Mouse (Mus musculus): ENCODE results near the gene Tcea2. TPM values are rescaled to one million over a fixed set of nuclear protein-coding genes. Genes with fewer than 3 reads are reported as not detected.

The Tcea2 gene
- polyA plus RNA-seq, 1 experiment from 2014 or later, result 19.3 TPM

DNA sequence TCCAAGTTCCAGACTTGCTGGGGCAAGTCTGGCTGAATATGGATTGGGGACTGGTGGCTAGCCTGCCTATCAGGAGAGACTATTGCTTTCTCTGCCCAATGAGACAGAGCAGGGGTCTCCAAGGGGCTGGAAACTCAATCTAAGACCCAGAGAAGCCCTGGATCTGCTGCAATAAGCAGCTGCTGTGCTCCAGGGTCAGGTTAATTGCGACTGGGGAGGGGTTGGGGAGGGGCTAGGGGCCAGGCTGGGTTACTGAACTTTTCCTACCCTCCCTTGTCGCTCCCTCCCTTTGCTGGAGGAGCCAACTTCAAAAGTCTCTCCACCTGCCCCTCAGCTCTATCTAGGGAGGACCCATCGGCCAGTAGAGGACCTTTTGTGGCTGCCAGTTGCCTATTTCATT lies 23.4 kb upstream of the Tcea2 start, which contains the start of gene Gm29797:
TSS of gene Gm29797 (plus strand) at position 301 of the 400 bp plus-strand sequence.
- Histone ChIP-seq H3K27me3 (ENCODE audit: control insufficient read depth, insufficient read depth, low read length) (no peaks in the 10 kb centered on the region), H3K9me3 (replicated peaks; ENCODE audit: control insufficient read depth, low read length) (no peaks in the 10 kb centered on the region), H3K4me3 (replicated peaks; ENCODE audit: low read length) (no peak within 1 kb of the TSS), H3K4me2 (ENCODE audit: low read depth, low read length) (no peak within 1 kb of the TSS), H3K27ac (ENCODE audit: low read length) (no peak within 1 kb of the TSS), H3K4me1 (ENCODE audit: control insufficient read depth, insufficient read depth, low read length) (no peaks in the 10 kb centered on the region), H3K36me3 (ENCODE audit: control insufficient read depth, insufficient read depth, low read length) (peaks cover 13% of the 10 kb centered on the region), H3K9ac (ENCODE audit: low read length) (no peak within 1 kb of the TSS)
- ATAC-seq (ENCODE audit: insufficient read depth, low FRiP score), result no peak
- WGBS, result 68% methylated on average over 3 of the region's 3 CpGs

DNA sequence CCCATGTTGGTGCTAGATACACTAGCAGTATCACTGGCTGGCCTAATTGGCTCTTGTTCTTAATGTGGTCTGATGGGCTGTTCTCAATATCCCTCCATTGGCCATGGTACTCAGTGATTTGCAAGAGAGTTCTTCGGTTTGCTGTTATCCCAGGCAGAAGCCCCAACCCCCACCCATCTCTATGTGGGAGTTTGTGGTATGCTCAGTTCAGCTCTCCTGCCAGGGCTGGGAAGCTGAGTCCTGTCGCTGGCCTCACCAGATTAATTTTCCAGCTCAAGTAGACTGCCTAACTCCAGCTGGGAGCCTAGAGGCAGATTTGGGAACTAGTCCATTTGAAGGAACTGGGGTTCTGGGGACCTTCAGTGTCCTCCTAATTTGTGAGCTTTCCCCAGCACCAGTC lies 22.7 kb upstream of the Tcea2 start:
- no peaks in the 10 kb centered on the region for H3K4me1 ChIP-seq (ENCODE audit: control insufficient read depth, insufficient read depth, low read length)
- no peaks in the 10 kb centered on the region for H3K27me3 ChIP-seq (ENCODE audit: control insufficient read depth, insufficient read depth, low read length)
- ATAC-seq (ENCODE audit: insufficient read depth, low FRiP score), result no peak
- H3K9ac ChIP-seq (ENCODE audit: low read length), result no peak overlapping the region
- H3K36me3 ChIP-seq (ENCODE audit: control insufficient read depth, insufficient read depth, low read length), result peaks cover 13% of the 10 kb centered on the region
- no peak overlapping the region for H3K4me3 ChIP-seq (replicated peaks; ENCODE audit: low read length)
- H3K4me2 ChIP-seq (ENCODE audit: low read depth, low read length), result no peak overlapping the region
- WGBS, result 59% methylated on average over 2 of the region's 2 CpGs
- H3K27ac ChIP-seq (ENCODE audit: low read length), result no peak overlapping the region
- H3K9me3 ChIP-seq (replicated peaks; ENCODE audit: control insufficient read depth, low read length), result no peaks in the 10 kb centered on the region

DNA sequence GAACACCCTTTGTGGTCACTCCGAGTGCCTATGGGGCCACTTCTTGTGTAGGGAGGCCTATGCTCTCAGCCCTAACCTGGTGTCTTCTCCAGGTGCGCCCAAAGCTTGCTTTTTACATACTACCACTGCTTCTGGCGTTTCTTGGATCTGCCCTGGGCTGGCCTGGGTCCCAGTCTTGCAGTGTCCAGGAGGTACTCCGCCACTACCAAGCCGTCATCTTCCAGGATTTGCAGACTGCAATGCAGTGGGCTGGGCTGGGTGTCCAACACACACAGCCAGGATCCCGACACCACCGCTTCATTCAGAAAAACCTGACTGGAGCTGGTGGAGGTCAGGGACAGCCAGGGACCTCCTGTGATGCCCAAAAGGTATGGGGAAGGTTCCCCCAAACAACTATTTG lies 21.6 kb upstream of the Tcea2 start:
- H3K27ac ChIP-seq (ENCODE audit: low read length), result no peak overlapping the region
- H3K4me3 ChIP-seq (replicated peaks; ENCODE audit: low read length), result no peak overlapping the region
- no peak for ATAC-seq (ENCODE audit: insufficient read depth, low FRiP score)
- H3K9me3 ChIP-seq (replicated peaks; ENCODE audit: control insufficient read depth, low read length), result no peaks in the 10 kb centered on the region
- 80% methylated on average over 7 of the region's 7 CpGs for WGBS
- peaks cover 10% of the 10 kb centered on the region for H3K36me3 ChIP-seq (ENCODE audit: control insufficient read depth, insufficient read depth, low read length)
- no peak overlapping the region for H3K4me2 ChIP-seq (ENCODE audit: low read depth, low read length)
- no peaks in the 10 kb centered on the region for H3K27me3 ChIP-seq (ENCODE audit: control insufficient read depth, insufficient read depth, low read length)
- H3K9ac ChIP-seq (ENCODE audit: low read length), result no peak overlapping the region
- H3K4me1 ChIP-seq (ENCODE audit: control insufficient read depth, insufficient read depth, low read length), result no peaks in the 10 kb centered on the region

DNA sequence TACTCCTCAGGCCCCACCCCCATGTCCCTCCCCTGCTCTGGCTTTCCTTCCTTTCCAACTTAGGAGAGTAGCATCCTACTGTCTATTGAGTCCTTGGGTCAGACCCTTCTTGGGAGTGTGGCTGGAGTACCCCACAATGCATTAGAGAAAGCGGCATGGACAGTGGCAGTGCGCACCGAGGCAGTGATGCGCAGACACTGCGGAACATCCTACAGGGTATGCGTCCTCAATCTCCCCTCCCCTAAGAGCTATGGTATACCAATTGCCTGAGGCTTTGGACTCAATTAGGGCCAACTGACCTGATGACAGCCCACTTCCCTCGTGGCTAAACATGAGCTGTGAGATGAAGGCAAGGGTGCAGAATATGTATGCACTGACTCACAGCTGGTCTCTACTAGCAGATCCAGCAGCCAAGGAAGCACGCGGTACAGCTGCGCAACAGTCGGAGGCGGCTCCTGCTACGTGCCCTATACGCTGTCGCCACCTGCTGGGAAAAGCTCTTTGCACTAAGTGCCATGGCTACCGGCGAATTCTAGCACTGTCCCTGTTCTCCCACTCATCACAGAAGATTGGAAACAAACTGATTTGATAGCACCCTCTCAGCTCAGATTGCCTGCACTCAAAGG lies 21.1 kb upstream of the Tcea2 start:
- Histone ChIP-seq H3K4me3 (replicated peaks; ENCODE audit: low read length) (no peak overlapping the region), H3K27ac (ENCODE audit: low read length) (no peak overlapping the region), H3K4me1 (ENCODE audit: control insufficient read depth, insufficient read depth, low read length) (no peaks in the 10 kb centered on the region), H3K4me2 (ENCODE audit: low read depth, low read length) (no peak overlapping the region), H3K9me3 (replicated peaks; ENCODE audit: control insufficient read depth, low read length) (no peaks in the 10 kb centered on the region), H3K27me3 (ENCODE audit: control insufficient read depth, insufficient read depth, low read length) (no peaks in the 10 kb centered on the region), H3K9ac (ENCODE audit: low read length) (peak overlapping the region; percentile 23; the same call in 1 of the 2 replicates), H3K36me3 (ENCODE audit: control insufficient read depth, insufficient read depth, low read length) (peaks cover 10% of the 10 kb centered on the region)
- ATAC-seq (ENCODE audit: insufficient read depth, low FRiP score), result peak; percentile 45; the same call in 1 of the 2 replicates
- WGBS, result 40% methylated on average over 17 of the region's 17 CpGs

DNA sequence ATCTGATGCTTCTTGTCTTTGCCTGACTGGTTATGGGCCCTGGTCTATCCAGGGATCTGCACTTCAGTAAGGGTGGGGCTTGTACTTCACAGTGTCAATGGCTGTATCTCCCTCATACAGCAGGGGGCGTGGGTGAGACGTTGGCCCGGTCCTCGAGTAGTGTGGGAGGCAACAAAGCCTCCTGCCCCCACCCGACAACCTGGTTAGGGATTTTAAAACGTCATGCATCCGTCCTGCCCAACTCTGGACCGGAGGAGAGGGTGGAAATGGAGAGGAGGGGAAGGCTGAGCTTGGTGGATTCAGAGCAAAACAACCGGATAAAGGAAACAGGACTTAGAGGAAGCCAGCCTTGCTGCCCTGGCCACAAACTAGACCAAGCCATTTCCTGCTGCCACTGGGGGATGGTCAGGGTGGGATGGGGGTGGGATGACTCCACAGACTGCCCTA lies 20.5 kb upstream of the Tcea2 start:
- no peaks in the 10 kb centered on the region for H3K9me3 ChIP-seq (replicated peaks; ENCODE audit: control insufficient read depth, low read length)
- H3K4me3 ChIP-seq (replicated peaks; ENCODE audit: low read length), result no peak overlapping the region
- peak; percentile 79; the same call in 1 of the 2 replicates for ATAC-seq (ENCODE audit: insufficient read depth, low FRiP score)
- H3K27ac ChIP-seq (ENCODE audit: low read length), result no peak overlapping the region
- peaks cover 10% of the 10 kb centered on the region for H3K36me3 ChIP-seq (ENCODE audit: control insufficient read depth, insufficient read depth, low read length)
- H3K9ac ChIP-seq (ENCODE audit: low read length), result peak overlapping the region; percentile 23; the same call in 1 of the 2 replicates
- H3K4me1 ChIP-seq (ENCODE audit: control insufficient read depth, insufficient read depth, low read length), result no peaks in the 10 kb centered on the region
- H3K27me3 ChIP-seq (ENCODE audit: control insufficient read depth, insufficient read depth, low read length), result no peaks in the 10 kb centered on the region
- WGBS, result 7% methylated on average over 9 of the region's 9 CpGs
- no peak overlapping the region for H3K4me2 ChIP-seq (ENCODE audit: low read depth, low read length)

DNA sequence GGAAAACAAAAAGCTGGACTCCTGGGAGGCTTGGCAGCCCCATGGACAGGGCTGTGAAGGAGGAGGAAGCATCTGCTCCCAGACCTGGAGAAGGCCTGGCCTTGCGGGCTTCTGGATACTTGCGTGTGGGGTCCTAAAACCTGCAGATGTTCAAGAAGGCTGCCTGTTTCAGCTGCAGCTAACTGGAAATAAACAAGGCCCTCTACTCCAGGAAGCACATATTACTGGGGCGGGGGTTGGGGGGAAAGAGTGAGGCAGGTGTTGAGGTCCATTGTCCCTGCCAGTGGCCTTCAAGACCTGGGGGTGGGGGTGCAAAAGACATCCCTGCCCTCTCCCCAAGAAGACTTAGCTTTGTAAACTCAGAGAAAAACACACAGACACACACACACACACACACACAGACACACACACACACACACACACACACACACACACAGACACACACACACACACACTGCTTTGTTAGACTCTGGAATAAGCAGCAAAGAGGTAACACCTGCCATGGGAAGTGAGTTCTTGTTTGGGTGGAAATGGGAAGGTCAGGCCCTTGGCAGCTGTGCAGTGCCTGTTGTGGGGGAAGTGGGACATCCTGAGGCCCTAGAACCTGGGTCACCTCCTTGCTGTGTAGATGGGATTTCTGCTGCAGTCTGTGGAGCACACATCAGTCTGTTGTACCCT lies 17.4 kb upstream of the Tcea2 start:
- no peaks in the 10 kb centered on the region for H3K36me3 ChIP-seq (ENCODE audit: control insufficient read depth, insufficient read depth, low read length)
- no peak overlapping the region for H3K4me3 ChIP-seq (replicated peaks; ENCODE audit: low read length)
- H3K27ac ChIP-seq (ENCODE audit: low read length), result 0 out of 2 replicates have a peak overlapping the region, but pooled peaks have one; percentile 3
- 0 out of 2 replicates have a peak, but pooled peaks cover 2% of the 10 kb centered on the region for H3K27me3 ChIP-seq (ENCODE audit: control insufficient read depth, insufficient read depth, low read length)
- no peaks in the 10 kb centered on the region for H3K4me1 ChIP-seq (ENCODE audit: control insufficient read depth, insufficient read depth, low read length)
- WGBS, result 90% methylated on average over 3 of the region's 3 CpGs
- ATAC-seq (ENCODE audit: insufficient read depth, low FRiP score), result peak; percentile 47
- H3K9ac ChIP-seq (ENCODE audit: low read length), result no peak overlapping the region
- no peak overlapping the region for H3K4me2 ChIP-seq (ENCODE audit: low read depth, low read length)
- no peaks in the 10 kb centered on the region for H3K9me3 ChIP-seq (replicated peaks; ENCODE audit: control insufficient read depth, low read length)

DNA sequence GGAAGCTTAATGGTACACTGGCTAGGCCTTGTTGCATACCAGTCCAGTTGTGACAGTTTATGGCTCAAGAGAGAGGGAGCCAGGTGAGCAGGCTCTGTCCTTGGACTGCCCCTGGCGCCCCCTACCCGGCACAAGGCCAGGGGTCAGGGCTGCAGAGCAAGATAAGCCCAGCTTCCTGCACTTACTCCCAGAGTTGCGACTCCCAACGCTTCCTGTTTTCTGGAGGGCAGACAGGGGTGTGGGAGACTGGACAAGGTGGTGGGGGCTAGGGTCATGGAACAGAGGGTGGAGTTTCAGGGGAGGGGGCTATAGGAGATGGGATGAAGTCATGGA lies 16.8 kb upstream of the Tcea2 start:
- H3K27ac ChIP-seq (ENCODE audit: low read length), result 0 out of 2 replicates have a peak overlapping the region, but pooled peaks have one; percentile 1
- ATAC-seq (ENCODE audit: insufficient read depth, low FRiP score), result peak; percentile 23; the same call in 1 of the 2 replicates
- WGBS, result 24% methylated on average over 4 of the region's 4 CpGs

DNA sequence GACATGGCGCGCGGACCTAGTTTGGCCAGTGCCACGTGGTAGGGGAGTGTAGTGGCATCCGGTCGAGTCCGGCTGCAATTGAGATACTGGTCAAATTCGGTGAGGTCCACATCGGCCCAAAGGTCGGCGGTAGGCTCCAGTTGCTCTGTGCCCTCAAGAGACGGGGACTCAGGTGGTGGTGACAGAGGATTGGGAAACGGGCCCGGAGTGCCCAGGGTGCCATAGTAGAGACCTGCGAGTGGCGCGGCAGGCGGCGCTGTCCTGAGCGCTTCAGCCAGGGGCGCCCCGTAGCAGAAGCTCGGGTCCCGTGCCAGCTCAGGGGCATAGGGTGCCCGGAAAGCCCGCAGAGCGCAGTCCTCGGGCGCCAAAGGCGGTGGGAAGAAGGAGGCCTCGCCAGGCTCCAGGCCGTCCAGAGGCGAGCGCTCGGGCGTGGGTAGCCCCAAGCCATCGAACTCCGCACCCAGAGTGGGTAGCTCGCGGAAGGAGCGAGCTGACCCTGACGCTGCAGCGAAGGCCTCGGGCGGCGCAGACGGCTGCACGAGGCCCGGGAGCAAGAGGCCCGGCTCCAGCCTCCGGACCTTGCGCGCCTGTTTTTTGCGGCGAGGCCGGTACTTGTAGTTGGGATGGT lies 9.7 kb upstream of the Tcea2 start:
- WGBS, result 4% methylated on average over 54 of the region's 56 CpGs
- peak overlapping the region; percentile 62 for H3K9ac ChIP-seq (ENCODE audit: low read length)
- ATAC-seq (ENCODE audit: insufficient read depth, low FRiP score), result no peak

More for the DNA sequence above, 16.8 kb upstream of the Tcea2 start:
- no peak overlapping the region for H3K4me2 ChIP-seq (ENCODE audit: low read depth, low read length)
- H3K4me3 ChIP-seq (replicated peaks; ENCODE audit: low read length), result no peak overlapping the region
- H3K36me3 ChIP-seq (ENCODE audit: control insufficient read depth, insufficient read depth, low read length), result no peaks in the 10 kb centered on the region
- H3K27me3 ChIP-seq (ENCODE audit: control insufficient read depth, insufficient read depth, low read length), result peaks cover 7% of the 10 kb centered on the region; the same call in 1 of the 2 replicates
- H3K9ac ChIP-seq (ENCODE audit: low read length), result no peak overlapping the region
- no peaks in the 10 kb centered on the region for H3K9me3 ChIP-seq (replicated peaks; ENCODE audit: control insufficient read depth, low read length)
- H3K4me1 ChIP-seq (ENCODE audit: control insufficient read depth, insufficient read depth, low read length), result no peaks in the 10 kb centered on the region

DNA sequence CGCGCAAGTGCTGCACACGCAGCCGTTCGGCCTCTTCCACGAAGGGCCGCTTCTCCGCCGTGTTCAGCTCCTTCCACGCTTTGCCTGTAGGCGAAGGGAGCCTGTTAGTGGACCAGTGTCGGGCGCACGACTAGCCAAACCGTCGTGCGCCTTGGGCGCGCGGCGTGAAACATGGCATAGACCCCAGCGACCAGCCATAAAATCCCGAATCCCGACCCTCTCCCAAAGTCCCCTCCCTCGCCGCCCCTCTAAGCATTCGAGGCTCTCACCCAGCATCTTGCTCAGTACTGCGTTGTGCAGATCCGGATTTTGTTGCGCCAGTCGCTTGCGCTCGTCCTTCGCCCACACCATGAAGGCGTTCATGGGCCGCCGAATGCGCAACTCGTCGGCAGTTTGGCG lies 9.2 kb upstream of the Tcea2 start:
- WGBS, result 2% methylated on average over 41 of the region's 41 CpGs

More for the DNA sequence above, 9.7 kb upstream of the Tcea2 start:
- Histone ChIP-seq H3K36me3 (ENCODE audit: control insufficient read depth, insufficient read depth, low read length) (no peaks in the 10 kb centered on the region), H3K27me3 (ENCODE audit: control insufficient read depth, insufficient read depth, low read length) (peaks cover 66% of the 10 kb centered on the region), H3K4me2 (ENCODE audit: low read depth, low read length) (peak overlapping the region; percentile 70), H3K9me3 (replicated peaks; ENCODE audit: control insufficient read depth, low read length) (no peaks in the 10 kb centered on the region), H3K4me1 (ENCODE audit: control insufficient read depth, insufficient read depth, low read length) (peaks cover 10% of the 10 kb centered on the region), H3K27ac (ENCODE audit: low read length) (peak overlapping the region; percentile 17; the same call in 1 of the 2 replicates), H3K4me3 (replicated peaks; ENCODE audit: low read length) (peak overlapping the region; percentile 50)

More for the DNA sequence above, 9.2 kb upstream of the Tcea2 start:
- no peak for ATAC-seq (ENCODE audit: insufficient read depth, low FRiP score)
- Histone ChIP-seq H3K4me2 (ENCODE audit: low read depth, low read length) (peak overlapping the region; percentile 70), H3K4me1 (ENCODE audit: control insufficient read depth, insufficient read depth, low read length) (peaks cover 10% of the 10 kb centered on the region), H3K9me3 (replicated peaks; ENCODE audit: control insufficient read depth, low read length) (no peaks in the 10 kb centered on the region), H3K27me3 (ENCODE audit: control insufficient read depth, insufficient read depth, low read length) (peaks cover 66% of the 10 kb centered on the region), H3K4me3 (replicated peaks; ENCODE audit: low read length) (peak overlapping the region; percentile 50), H3K9ac (ENCODE audit: low read length) (peak overlapping the region; percentile 62), H3K27ac (ENCODE audit: low read length) (peak overlapping the region; percentile 17; the same call in 1 of the 2 replicates), H3K36me3 (ENCODE audit: control insufficient read depth, insufficient read depth, low read length) (no peaks in the 10 kb centered on the region)
